Mouse (Mus musculus) hindbrain, embryonic 11.5 days (tissue): ENCODE results near the gene Rbfox2. TPM values are rescaled to one million over a fixed set of nuclear protein-coding genes. Genes with fewer than 3 reads are reported as not detected.
A peak's percentile ranks its signal among the peaks of the same experiment; 100 is the strongest.

Experiments
- ATAC-seq: fragments of 200-750 bp; cut with Nextera tagmentation; 2 replicates; pipeline ENCODE4 v1.8.0; 2017; ENCODE audit warnings: mild to moderate bottlenecking, moderate TSS enrichment, moderate library complexity; ENCODE audit not compliant: low FRiP score
- DNase-seq: peaks from one replicate; pipeline ENCODE4 v3.0.0-alpha.2; 2015; ENCODE audit warnings: low spot score
- H3K27ac ChIP-seq: fragments of 300-500 bp; sonication (generic); 2 replicates; pipeline ENCODE4 v1.5.1; 2014; ENCODE audit warnings: mild to moderate bottlenecking, low read depth, low read length
- H3K27me3 ChIP-seq: fragments of 300-500 bp; sonication (generic); 2 replicates; pipeline ENCODE4 v1.6.1; 2014; ENCODE audit warnings: mild to moderate bottlenecking, low read length, moderate library complexity, mixed read lengths; ENCODE audit not compliant: control insufficient read depth, insufficient read depth
- H3K36me3 ChIP-seq: fragments of 300-500 bp; sonication (generic); 2 replicates; pipeline ENCODE4 v1.6.1; 2014; ENCODE audit warnings: mild to moderate bottlenecking, low read length, moderate library complexity, mixed read lengths; ENCODE audit not compliant: control insufficient read depth, insufficient read depth
- H3K4me1 ChIP-seq: fragments of 300-500 bp; sonication (generic); replicated peaks from 2 replicates; pipeline ENCODE4 v1.6.1; 2014; ENCODE audit warnings: low read length, mixed read lengths; ENCODE audit not compliant: control insufficient read depth, insufficient read depth
- H3K4me2 ChIP-seq: fragments of 300-500 bp; sonication (generic); replicated peaks from 2 replicates; pipeline ENCODE4 v1.6.1; 2014; ENCODE audit warnings: mild to moderate bottlenecking, low read depth, low read length
- H3K4me3 ChIP-seq: fragments of 300-500 bp; sonication (generic); 2 replicates; pipeline ENCODE4 v1.5.1; 2014; ENCODE audit warnings: low read depth, low read length
- H3K9ac ChIP-seq: fragments of 300-500 bp; sonication (generic); 2 replicates; pipeline ENCODE4 v1.6.1; 2014; ENCODE audit warnings: low read depth, low read length
- H3K9me3 ChIP-seq: fragments of 300-500 bp; sonication (generic); 2 replicates; pipeline ENCODE4 v1.6.1; 2016; ENCODE audit warnings: low read length; ENCODE audit not compliant: control insufficient read depth
- WGBS: fragments of 180-500 bp; shearing (Covaris S2); extraction: QIAGEN DNeasy Blood & Tissue Kit; methylation state at CpG from one replicate; pipeline ENCODE4 v1.1.7; 2014; 5-methylcytosine and 5-hydroxymethylcytosine counted together
- polyA plus RNA-seq: library from polyadenylated mRNA; unstranded; fragments of >200 nt; fragmentation: Nextera tagmentation; extraction: Ambion mirVana; gene quantifications from 2 replicates; pipeline ENCODE4 v1.2.1, GENCODE M21; 2014

The Rbfox2 gene
- polyA plus RNA-seq, 1 experiment from 2014 or later = 142 TPM

GRCm38 (mm10) chr15:77162931-77163330 is 143.9 kb downstream of the Rbfox2 start:
- H3K4me1 ChIP-seq = no peaks in the 10 kb centered on the region
- 78% methylated on average over 6 of the region's 6 CpGs for WGBS
- H3K4me2 ChIP-seq = no peak overlapping the region
- no peaks in the 10 kb centered on the region for H3K36me3 ChIP-seq
- H3K9me3 ChIP-seq = no peaks in the 10 kb centered on the region
- no peak overlapping the region for H3K4me3 ChIP-seq
- H3K9ac ChIP-seq = no peak overlapping the region
- ATAC-seq (no peak), DNase-seq (no peak)
- H3K27me3 ChIP-seq = no peaks in the 10 kb centered on the region
- no peak overlapping the region for H3K27ac ChIP-seq

GRCm38 (mm10) chr15:77161382-77161781 is 145.4 kb downstream of the Rbfox2 start:
- H3K27ac ChIP-seq = no peak overlapping the region
- H3K4me1 ChIP-seq = no peaks in the 10 kb centered on the region
- no peak overlapping the region for H3K4me3 ChIP-seq
- ATAC-seq = no peak
- H3K4me2 ChIP-seq = no peak overlapping the region
- DNase-seq = no peak
- no peaks in the 10 kb centered on the region for H3K36me3 ChIP-seq
- no peaks in the 10 kb centered on the region for H3K9me3 ChIP-seq
- no peak overlapping the region for H3K9ac ChIP-seq
- WGBS = 81% methylated on average over 5 of the region's 5 CpGs
- no peaks in the 10 kb centered on the region for H3K27me3 ChIP-seq

GRCm38 (mm10) chr15:77160848-77161247 is 146.0 kb downstream of the Rbfox2 start:
- H3K4me1 ChIP-seq = no peaks in the 10 kb centered on the region
- ATAC-seq (no peak), DNase-seq (no peak)
- no peak overlapping the region for H3K27ac ChIP-seq
- H3K4me2 ChIP-seq = no peak overlapping the region
- no peaks in the 10 kb centered on the region for H3K27me3 ChIP-seq
- H3K9ac ChIP-seq = no peak overlapping the region
- H3K9me3 ChIP-seq = no peaks in the 10 kb centered on the region
- no peak overlapping the region for H3K4me3 ChIP-seq
- WGBS = 95% methylated on average over 4 of the region's 4 CpGs
- H3K36me3 ChIP-seq = no peaks in the 10 kb centered on the region

GRCm38 (mm10) chr15:77156525-77156924 is 150.3 kb downstream of the Rbfox2 start:
- Histone ChIP-seq H3K9ac (no peak overlapping the region), H3K27ac (no peak overlapping the region)

GRCm38 (mm10) chr15:77154248-77154785 is 152.5 kb downstream of the Rbfox2 start:
- H3K4me2 ChIP-seq = no peak overlapping the region
- H3K27ac ChIP-seq = peak overlapping the region; percentile 33
- peaks cover 4% of the 10 kb centered on the region; the same call in 1 of the 2 replicates for H3K4me1 ChIP-seq

More at GRCm38 (mm10) chr15:77156525-77156924, 150.3 kb downstream of the Rbfox2 start:
- H3K27me3 ChIP-seq = no peaks in the 10 kb centered on the region
- ATAC-seq (no peak), DNase-seq (no peak)
- H3K4me2 ChIP-seq = no peak overlapping the region
- no peak overlapping the region for H3K4me3 ChIP-seq
- no peaks in the 10 kb centered on the region; the same call in 1 of the 2 replicates for H3K4me1 ChIP-seq
- WGBS = 57% methylated on average over 3 of the region's 3 CpGs
- H3K9me3 ChIP-seq = no peaks in the 10 kb centered on the region
- no peaks in the 10 kb centered on the region for H3K36me3 ChIP-seq

GRCm38 (mm10) chr15:77153625-77154024 is 153.2 kb downstream of the Rbfox2 start:
- peak overlapping the region; percentile 89 for H3K27ac ChIP-seq
- no peaks in the 10 kb centered on the region for H3K9me3 ChIP-seq
- WGBS = under 1% methylated on average over 12 of the region's 12 CpGs
- H3K4me2 ChIP-seq = peak overlapping the region; percentile 48
- peak; percentile 95 for ATAC-seq
- peak; percentile 85 for DNase-seq
- peaks cover 5% of the 10 kb centered on the region; the same call in 1 of the 2 replicates for H3K4me1 ChIP-seq
- peak overlapping the region; percentile 61 for H3K9ac ChIP-seq
- peak overlapping the region; percentile 49 for H3K4me3 ChIP-seq
- no peaks in the 10 kb centered on the region for H3K27me3 ChIP-seq
- H3K36me3 ChIP-seq = no peaks in the 10 kb centered on the region

More at GRCm38 (mm10) chr15:77154248-77154785, 152.5 kb downstream of the Rbfox2 start:
- Histone ChIP-seq H3K9ac (no peak overlapping the region), H3K9me3 (no peaks in the 10 kb centered on the region), H3K36me3 (no peaks in the 10 kb centered on the region), H3K4me3 (no peak overlapping the region), H3K27me3 (no peaks in the 10 kb centered on the region)
- peak; percentile 36; the same call in 1 of the 2 replicates for ATAC-seq
- no peak for DNase-seq
- WGBS = 78% methylated on average over 10 of the region's 10 CpGs

- H3K27me3 ChIP-seq = no peaks in the 10 kb centered on the region
- 0% methylated on average over 3 of the region's 3 CpGs for WGBS
- H3K9me3 ChIP-seq = no peaks in the 10 kb centered on the region
- ATAC-seq (peak; percentile 77), DNase-seq (peak; percentile 68)
- H3K4me2 ChIP-seq = peak overlapping the region; percentile 48
- peak overlapping the region; percentile 89 for H3K27ac ChIP-seq
- H3K4me1 ChIP-seq = peaks cover 5% of the 10 kb centered on the region; the same call in 1 of the 2 replicates
- peak overlapping the region; percentile 61 for H3K9ac ChIP-seq
- H3K4me3 ChIP-seq = peak overlapping the region; percentile 49
- no peaks in the 10 kb centered on the region for H3K36me3 ChIP-seq
Observed at GRCm38 (mm10) chr15:77153088-77153546, 153.7 kb downstream of the Rbfox2 start.

GRCm38 (mm10) chr15:77152336-77153087 is 154.3 kb downstream of the Rbfox2 start:
- DNase-seq (peak; percentile 56), ATAC-seq (no peak)
- Histone ChIP-seq H3K27me3 (no peaks in the 10 kb centered on the region), H3K4me1 (peaks cover 5% of the 10 kb centered on the region; the same call in 1 of the 2 replicates), H3K4me2 (peak overlapping the region; percentile 48), H3K9ac (peak overlapping the region; percentile 61), H3K27ac (peak overlapping the region; percentile 89), H3K9me3 (no peaks in the 10 kb centered on the region), H3K36me3 (no peaks in the 10 kb centered on the region), H3K4me3 (peak overlapping the region; percentile 49)
- 3% methylated on average over 19 of the region's 19 CpGs for WGBS
